Mouse (Mus musculus): ENCODE measurements around the gene Chd8.

Chd8 gene

DNA sequence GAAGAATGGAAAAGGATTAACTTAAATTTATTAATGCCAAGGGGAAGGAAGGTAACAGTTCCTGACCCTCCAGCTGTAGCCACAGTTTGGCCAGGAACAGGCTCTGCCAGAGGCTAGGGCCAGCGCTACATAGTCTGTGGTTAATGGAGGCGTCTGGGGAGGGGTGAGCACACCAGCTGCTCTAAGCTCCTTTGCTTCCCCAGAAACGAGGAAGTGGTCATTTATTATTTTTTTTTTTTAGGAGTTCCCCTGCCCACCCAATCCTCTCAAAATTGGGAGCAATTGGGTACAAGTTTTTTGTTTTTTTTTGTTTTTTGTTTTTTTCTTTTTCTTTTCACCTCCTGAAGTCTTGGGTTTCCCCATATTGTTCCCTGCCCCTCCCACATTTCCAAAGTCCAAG, 59.4 kb downstream of the Chd8 start:
- no peak for DNase-seq

DNA sequence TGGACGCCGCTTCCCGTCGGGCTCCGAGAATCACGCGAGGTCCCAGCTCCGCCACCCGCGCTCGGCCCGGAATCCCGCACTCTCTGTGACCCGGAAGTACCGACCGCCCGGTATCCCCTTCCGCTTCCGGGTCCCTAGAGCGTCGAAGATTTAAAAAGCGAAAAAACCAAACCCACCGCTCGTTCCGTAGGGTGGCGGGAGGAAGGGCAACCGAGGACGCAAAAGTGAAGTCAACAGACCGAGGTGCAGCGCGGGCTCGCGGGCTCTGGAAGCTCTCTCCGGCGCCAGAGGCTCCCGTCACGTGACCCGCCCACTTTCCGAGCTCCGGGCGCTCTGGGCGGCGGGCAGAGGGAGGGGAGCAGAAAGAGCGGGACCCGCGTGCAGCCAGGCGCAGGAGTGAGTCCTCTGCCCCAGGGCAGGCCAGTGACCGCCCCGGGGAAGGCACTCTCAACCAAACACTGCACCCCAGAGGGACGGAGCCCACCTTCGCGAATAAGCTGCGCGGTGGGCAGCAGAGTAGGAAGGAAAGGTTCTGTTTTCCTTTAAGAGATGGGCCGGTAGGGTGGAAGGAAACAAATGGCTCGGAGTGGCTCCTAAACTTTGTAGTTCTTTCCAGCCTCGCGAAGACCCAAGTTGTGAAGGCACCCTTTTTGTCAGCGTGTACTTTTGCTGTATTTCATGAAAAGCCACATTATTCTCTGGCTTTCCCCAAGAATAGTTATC, 60.3 kb downstream of the Chd8 start, which contains the start of gene Supt16:
Gene Supt16 (minus strand): TSS at position 261 of the 723 bp plus-strand sequence.
- DNase-seq: peak; percentile 79 to 85

DNA sequence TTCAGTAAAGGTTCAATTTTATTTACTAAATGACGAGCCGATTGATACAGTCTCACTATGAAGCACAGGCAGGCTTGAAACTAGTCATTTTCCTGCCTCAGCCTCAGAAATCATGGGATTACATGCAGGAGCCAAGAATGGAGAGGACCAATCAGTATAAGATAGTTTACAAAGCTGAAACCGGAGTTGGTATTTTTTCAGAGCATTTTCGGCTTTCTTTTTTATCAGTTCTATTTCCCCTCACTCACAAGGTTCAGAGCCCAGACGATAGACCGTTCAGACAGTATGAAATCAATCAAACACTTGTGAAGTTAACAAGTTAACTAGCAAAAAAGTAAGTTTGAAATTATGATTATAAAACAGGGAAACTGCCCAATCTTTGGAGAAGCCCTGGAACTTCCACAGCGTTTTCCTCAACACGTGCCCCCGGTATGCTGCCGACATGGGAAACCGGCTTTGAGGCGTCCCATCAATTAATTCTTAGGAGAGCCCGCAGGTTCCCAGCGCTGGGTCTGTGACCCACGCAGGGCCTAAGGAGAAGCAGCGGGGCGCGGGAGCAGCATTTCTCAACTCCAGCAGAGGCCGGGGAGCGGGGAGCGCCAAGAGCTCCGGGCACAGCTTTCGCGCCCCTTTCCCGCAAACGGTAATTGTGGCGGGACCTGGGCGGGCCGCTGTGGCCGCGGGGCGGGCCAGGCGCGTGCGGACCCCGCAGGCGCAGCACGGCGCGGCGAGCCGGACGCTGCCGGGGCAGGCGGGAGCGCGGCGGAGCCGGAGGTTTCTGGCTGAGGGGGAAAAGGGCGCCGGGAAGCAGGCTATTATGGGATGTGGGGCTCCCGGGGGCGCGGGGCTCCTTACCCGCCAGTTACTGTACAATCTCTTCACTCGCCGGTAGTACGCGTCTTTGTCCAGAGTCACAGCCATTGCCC, 61.1 kb downstream of the Chd8 start:
- peak in 1 of 2 experiments; percentile 19 for DNase-seq

DNA sequence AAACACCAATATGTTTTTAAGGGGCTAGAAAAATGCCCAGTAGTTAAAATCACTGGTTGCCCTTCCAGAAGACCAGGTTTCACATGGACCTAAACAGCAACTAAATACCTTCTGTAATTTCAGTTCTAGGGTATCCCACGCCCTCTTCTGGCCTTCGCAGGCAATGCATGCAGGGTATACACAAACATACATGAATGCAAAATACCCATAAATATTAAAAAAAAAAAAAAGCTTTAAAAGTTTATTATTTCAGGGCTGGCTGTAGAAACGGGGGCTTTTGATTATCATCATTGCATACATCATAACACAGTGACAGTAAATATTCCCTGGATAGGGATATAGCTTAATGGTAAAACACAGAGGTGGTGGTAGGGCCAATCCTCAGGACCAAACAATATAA, 61.9 kb downstream of the Chd8 start:
- DNase-seq: peak; percentile 51 to 54

DNA sequence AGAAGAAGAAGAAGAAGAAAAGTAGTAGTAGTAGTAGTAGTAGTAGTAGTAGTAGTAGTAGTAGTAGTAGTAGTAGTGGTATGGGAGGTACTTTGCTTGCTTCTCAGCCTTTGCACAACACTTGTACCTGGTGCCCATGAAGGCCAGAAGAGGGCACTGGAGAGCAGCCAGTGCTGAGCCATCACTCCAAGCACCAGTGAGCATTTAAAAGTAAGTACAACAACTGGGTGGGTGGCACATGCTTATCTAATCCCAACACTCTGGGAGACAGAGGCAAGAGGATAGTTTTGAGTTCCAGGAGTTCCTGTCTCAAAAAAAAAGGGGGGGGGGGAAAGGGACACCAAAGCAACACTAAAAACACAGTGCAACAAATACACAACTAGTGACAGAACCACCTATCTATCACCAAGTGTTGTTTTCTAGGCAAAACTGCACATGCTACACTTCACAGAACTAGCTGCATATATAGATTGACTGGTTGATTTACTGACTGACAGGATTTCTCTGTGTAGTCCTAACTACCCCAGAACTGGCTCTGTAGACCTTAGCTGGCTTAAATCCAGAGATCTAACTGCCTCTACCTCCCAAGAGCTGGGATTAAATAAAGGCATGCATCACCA, 66.7 kb downstream of the Chd8 start:
- DNase-seq: peak; percentile 45 to 49

DNA sequence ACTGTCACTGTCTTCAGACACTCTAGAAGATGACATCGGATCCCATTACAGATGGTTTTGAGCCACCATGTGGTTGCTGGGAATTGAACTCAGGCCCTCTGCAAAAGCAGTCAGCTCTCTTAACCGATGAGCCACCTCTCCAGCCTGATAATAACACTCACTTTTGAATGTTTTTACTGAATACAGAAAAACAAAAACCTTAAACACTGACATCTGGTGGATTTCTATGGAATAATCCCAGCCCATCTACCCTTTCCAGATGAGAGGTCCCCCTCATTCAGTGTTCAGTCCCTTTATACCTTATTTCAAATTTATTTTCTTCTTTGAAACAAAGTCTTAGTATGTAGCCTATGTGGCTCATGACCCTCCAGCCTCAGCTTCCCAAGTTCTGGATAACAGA, 68.1 kb downstream of the Chd8 start:
- DNase-seq: no peak

DNA sequence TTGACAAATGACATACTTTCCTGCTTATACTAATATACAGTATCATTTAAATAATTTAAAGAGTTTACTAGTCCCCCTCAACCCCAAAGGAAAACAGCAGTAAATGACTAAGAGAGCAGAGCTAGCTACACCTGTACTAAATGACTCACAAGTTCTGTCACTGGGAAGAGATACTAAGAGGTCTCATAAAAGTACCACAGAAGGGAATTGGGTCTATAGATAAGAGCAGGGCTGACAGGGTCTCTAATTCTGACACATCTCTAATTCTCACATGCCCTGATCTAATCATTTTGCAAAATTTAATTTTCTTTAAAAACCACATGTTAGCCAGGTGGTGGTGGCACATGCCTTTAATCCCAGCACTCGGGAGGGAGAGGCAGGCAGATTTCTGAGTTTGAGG, 68.8 kb downstream of the Chd8 start:
- no peak for DNase-seq

DNA sequence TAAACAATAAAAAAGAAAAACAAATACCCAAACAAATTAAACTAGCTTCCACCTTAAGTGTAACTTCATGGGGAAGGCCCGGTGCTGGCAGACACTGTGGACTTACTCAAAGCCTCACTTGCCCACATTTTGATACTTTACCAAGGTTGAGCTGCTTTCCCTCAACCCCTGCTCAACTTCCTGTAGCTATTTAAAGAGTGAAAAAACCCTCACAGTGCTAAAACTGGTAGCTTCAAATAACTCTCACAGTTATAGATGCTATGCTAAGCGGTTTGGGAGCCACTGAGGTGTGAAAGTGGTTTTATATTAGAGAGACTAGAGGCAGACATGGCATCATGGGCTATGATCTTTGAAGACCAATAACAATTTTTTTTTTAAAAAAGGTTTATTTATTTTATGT, 91.0 kb downstream of the Chd8 start:
- DNase-seq: no peak

DNA sequence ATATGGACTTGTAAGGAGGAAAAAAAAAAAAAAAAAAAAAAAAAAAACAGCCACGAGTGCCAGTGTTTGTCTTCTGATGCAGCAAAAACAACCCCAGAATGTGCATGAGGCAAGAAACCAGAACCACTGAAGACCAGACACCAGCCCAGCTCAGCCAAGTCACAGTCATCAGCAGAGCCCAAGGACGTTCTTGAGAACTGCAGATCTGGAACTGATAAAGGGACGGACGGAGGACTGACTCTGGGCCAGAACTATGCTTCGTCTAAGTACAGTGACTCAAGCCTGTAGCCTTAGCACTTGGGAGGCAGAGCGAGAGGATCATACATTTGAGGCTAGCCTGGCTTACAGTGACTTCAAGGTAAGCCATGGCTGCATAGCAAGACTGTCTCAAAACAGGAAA, 96.7 kb downstream of the Chd8 start:
- no peak for DNase-seq

DNA sequence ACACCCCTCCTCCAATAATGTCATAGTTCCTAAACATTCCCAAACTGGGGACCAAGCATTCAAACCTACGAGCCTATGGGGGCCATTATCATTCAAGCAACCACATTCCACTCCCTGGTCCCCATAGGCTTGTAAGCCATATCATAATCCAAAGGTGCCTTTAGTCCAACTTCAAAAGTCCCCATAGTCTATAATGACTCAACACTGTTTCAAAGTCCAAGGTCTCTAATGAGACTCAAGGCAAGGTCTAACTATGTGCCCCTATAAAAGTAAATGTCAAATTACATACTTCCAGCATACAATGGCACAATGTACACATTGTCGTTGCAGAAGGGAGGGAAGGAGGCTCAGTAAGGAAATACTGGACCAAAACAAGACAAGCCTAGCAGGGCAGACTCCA, 102.6 kb downstream of the Chd8 start:
- no peak for DNase-seq

DNA sequence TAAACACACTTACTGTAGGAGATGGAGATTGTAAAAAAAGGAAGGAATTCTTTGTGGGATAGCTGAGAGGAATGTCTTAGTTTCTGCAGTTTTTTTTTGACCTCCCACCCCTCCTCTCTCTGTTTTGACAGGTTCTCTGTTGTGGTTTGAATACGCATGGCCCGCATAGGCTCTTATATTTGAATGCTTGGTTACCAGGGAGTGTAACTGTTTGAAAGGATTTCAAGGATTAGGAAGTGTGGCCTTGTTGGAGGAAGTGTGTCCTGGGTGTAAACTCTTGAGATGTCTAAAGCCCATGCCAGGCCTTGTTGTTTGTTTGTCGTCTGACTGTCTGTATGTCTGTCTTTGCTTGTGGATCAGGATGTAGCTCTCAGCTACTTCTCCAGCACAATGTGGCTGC, 105.0 kb downstream of the Chd8 start:
- DNase-seq: no peak

DNA sequence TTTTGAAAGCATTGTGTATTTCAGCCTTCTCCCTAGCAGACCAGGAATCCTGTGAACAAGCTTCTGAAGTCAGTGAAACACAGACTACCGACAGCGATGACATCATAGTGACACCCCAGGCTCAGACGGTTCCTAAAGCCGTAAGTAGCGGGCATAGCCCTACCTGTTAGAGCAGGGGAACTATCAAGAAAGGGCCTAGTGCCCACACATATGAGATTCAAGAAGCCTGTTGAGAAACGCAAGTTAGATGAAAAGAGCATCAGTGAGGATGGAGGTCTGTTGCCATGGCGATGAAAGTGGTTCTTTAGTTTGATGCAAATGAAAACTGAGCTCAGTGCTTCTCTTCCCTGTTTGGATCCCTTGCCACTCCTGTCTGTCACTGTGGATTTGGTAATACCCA, 105.4 kb downstream of the Chd8 start:
- no peak for DNase-seq

DNA sequence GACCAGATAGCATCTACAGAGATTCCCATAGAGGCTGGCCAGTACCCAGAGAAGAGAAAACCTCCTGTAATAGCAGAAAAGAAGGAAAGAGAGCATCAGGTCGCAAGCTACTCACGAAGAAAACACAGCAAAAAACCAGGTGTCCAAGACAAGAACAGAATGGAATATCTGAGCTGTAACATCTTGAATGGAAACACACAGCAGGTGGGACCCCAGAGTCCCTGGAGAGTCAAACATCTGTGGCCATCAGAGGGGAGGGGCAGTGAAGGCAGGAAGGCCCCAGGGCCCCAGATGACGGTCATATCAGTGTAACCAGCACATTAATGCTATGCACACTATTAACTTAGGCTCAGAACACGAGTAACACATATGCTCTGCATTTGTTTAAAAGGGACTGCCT, 107.7 kb downstream of the Chd8 start:
- DNase-seq: no peak
